15 mouse cellular contexts compared by ENCODE assay signal in the genomic region with DNA sequence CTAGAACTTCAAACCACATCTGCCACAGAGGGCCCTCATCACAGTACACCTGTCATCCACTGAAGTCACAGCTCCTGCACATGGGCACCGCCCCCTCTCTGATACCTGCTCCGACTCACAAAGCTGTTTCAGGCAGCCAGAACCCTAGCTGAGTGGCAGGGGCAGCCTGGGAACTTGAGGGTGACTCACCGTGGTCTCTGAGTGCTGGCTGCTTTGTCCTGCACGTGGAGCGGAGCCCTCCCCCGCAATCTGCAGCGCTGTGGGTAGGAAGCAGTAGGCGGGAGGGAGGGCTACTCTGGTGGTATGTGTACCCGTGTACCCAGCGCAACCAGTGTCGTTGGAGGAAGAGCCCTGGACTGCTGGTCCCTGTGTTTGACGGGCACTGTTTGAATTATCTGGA.
DNase-seq lines count a peak whose midpoint lies in the region; ATAC-seq and TF ChIP-seq lines count a peak whose summit lies in the region.
"Had no signal": no experiment of that assay in that cellular context is flagged by ENCODE, and none has a peak within 500 bp of the region (broad histone marks: within the 10 kb centered on the region; RNA-seq: fewer than 3 reads in every experiment).

No protein-coding gene starts in this region.

- no peak for DNase-seq in frontal cortex, postnatal 25 days (ENCODE audit: low spot score in 2 of 2)
- no peak for DNase-seq in midbrain, embryonic 14.5 days
- peak; percentile 69 for DNase-seq in Muller cell, postnatal 12 days (ENCODE audit: inconsistent ontology term)
- no peak for DNase-seq in thymus, postnatal 10 days (ENCODE audit: low spot score in 2 of 2)
- DNase-seq: gastrocnemius, postnatal 10 days; heart, postnatal 36 days had no signal

- 55% methylated on average over 12 of the region's 12 CpGs for WGBS in midbrain, embryonic 13.5 days
- 58% methylated on average over 12 of the region's 12 CpGs for WGBS in midbrain, embryonic 14.5 days

- 0 out of 2 replicates have a peak, but pooled peaks cover 8% of the 10 kb centered on the region for H3K27me3 ChIP-seq in midbrain, embryonic 13.5 days
- no peaks in the 10 kb centered on the region for H3K27me3 ChIP-seq in midbrain, embryonic 14.5 days (ENCODE audit: control insufficient read depth, insufficient read depth, low read length)
- H3K27me3 ChIP-seq in myocyte (ENCODE audit: control insufficient read depth, insufficient read depth, insufficient read length) = peaks cover 88% of the 10 kb centered on the region

- H3K4me2 ChIP-seq in midbrain, embryonic 13.5 days (replicated peaks) = no peak overlapping the region
- no peak overlapping the region for H3K4me2 ChIP-seq in midbrain, embryonic 14.5 days (ENCODE audit: low read length)
- no peak overlapping the region for H3K4me2 ChIP-seq in myocyte (ENCODE audit: low read depth)
- H3K4me2 ChIP-seq: liver, embryonic 11.5 days had no signal

- H3K4me1 ChIP-seq in midbrain, embryonic 13.5 days (replicated peaks) = peaks cover 6% of the 10 kb centered on the region
- H3K4me1 ChIP-seq in midbrain, embryonic 14.5 days (ENCODE audit: control insufficient read depth, insufficient read depth, low read length) = no peaks in the 10 kb centered on the region

- no peaks in the 10 kb centered on the region for H3K79me2 ChIP-seq in myocyte (ENCODE audit: control insufficient read depth, insufficient read depth)

- ATAC-seq in frontal cortex, adult (ENCODE audit: low TSS enrichment) = peak; percentile 25
- peak; percentile 40 for ATAC-seq in midbrain, embryonic 13.5 days
- ATAC-seq in midbrain, embryonic 14.5 days (ENCODE audit: low FRiP score, low TSS enrichment) = no peak
- ATAC-seq: activated CD4-positive, CD25-positive, alpha-beta regulatory T cell, adult 4 months; intestine, embryonic 16.5 days had no signal

- TF ChIP-seq POLR2A in myocyte (IDR thresholded peaks at IDR 0.05; ENCODE audit: insufficient read length, low read depth) = no peak

- no peak overlapping the region for H3K4me3 ChIP-seq in midbrain, embryonic 13.5 days (replicated peaks)
- no peak overlapping the region for H3K4me3 ChIP-seq in midbrain, embryonic 14.5 days (replicated peaks; ENCODE audit: low read depth, low read length)
- no peak overlapping the region for H3K4me3 ChIP-seq in myocyte
- H3K4me3 ChIP-seq: erythroblast, embryonic 14.5 days; heart, embryonic 10.5 days had no signal

- no peak overlapping the region for H3K9ac ChIP-seq in midbrain, embryonic 13.5 days (replicated peaks)
- no peak overlapping the region for H3K9ac ChIP-seq in midbrain, embryonic 14.5 days (replicated peaks; ENCODE audit: low read length)

- no peak overlapping the region for H3ac ChIP-seq in myocyte (ENCODE audit: control insufficient read depth, insufficient read length)

- H3K9me3 ChIP-seq in midbrain, embryonic 13.5 days = no peaks in the 10 kb centered on the region
- no peaks in the 10 kb centered on the region for H3K9me3 ChIP-seq in midbrain, embryonic 14.5 days (ENCODE audit: control insufficient read depth, low read length)
- H3K9me3 ChIP-seq: heart, embryonic 10.5 days had no signal

- H3K36me3 ChIP-seq in midbrain, embryonic 13.5 days = no peaks in the 10 kb centered on the region
- H3K36me3 ChIP-seq in midbrain, embryonic 14.5 days (ENCODE audit: control insufficient read depth, insufficient read depth, low read length) = no peaks in the 10 kb centered on the region
- H3K36me3 ChIP-seq in myocyte (ENCODE audit: control insufficient read depth, insufficient read depth) = no peaks in the 10 kb centered on the region
- H3K36me3 ChIP-seq: heart, embryonic 10.5 days had no signal

- H3K27ac ChIP-seq in midbrain, embryonic 13.5 days = no peak overlapping the region
- no peak overlapping the region for H3K27ac ChIP-seq in midbrain, embryonic 14.5 days (replicated peaks; ENCODE audit: low read depth, low read length)
- H3K27ac ChIP-seq: heart, embryonic 10.5 days; macrophage had no signal

TF ChIP-seq in myocyte, 11 proteins besides CTCF, POLR2A, EP300 and RAD21:
- TF ChIP-seq POLR2AphosphoS2 (IDR thresholded peaks at IDR 0.05; ENCODE audit: insufficient read length, low read depth) (no peak), MYOD1 (IDR thresholded peaks at IDR 0.05; ENCODE audit: control insufficient read depth in 1 of 3, insufficient read length in 2 of 3, low read depth in 2 of 3) (peak in 2 of 3 experiments; percentile 3 to 20)
